Mouse (Mus musculus): ENCODE results near the gene Srrm3. TPM values are rescaled to one million over a fixed set of nuclear protein-coding genes. Genes with fewer than 3 reads are reported as not detected.

Gene Srrm3
- polyA plus RNA-seq, 1 experiment from 2014 or later: 12.3 TPM

DNA sequence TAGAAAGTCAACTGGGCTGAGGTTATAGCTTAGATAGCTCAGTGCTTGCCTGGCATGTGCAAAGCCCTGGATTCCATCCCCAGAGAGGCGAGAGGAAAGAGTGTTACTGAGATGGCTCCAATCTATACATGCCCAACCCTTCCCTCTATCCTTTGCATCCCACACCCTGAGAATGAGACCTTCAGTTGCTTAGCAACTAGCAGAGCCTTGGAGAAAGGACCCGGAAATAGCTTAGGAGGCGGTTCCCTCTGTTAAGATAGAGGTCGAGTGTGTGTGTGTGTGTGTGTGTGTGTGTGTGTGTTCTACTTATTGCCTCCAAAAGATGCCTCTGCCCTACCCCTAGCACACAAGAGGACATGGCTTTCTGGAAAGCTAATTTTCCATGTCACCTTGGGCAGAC lies 26.0 kb downstream of the Srrm3 start:
- no peak overlapping the region for H3K27ac ChIP-seq (ENCODE audit: low read depth, low read length)
- H3K27me3 ChIP-seq (ENCODE audit: control insufficient read depth, insufficient read depth, low read length): peaks cover 4% of the 10 kb centered on the region; the same call in 1 of the 2 replicates
- no peaks in the 10 kb centered on the region for H3K9me3 ChIP-seq (ENCODE audit: control insufficient read depth, low read length)
- peaks cover 9% of the 10 kb centered on the region for H3K4me1 ChIP-seq (replicated peaks; ENCODE audit: control insufficient read depth, insufficient read depth, low read length)
- WGBS: 40% methylated on average over 4 of the region's 4 CpGs
- no peak overlapping the region for H3K4me3 ChIP-seq (ENCODE audit: low read depth, low read length)
- no peaks in the 10 kb centered on the region for H3K36me3 ChIP-seq (ENCODE audit: control insufficient read depth, insufficient read depth, low read length)
- DNase-seq (ENCODE audit: low spot score) (no peak), ATAC-seq (replicated peaks; ENCODE audit: low FRiP score) (no peak)
- no peak overlapping the region for H3K4me2 ChIP-seq (ENCODE audit: low read depth, low read length, severe bottlenecking)
- H3K9ac ChIP-seq (ENCODE audit: low read length): no peak overlapping the region

DNA sequence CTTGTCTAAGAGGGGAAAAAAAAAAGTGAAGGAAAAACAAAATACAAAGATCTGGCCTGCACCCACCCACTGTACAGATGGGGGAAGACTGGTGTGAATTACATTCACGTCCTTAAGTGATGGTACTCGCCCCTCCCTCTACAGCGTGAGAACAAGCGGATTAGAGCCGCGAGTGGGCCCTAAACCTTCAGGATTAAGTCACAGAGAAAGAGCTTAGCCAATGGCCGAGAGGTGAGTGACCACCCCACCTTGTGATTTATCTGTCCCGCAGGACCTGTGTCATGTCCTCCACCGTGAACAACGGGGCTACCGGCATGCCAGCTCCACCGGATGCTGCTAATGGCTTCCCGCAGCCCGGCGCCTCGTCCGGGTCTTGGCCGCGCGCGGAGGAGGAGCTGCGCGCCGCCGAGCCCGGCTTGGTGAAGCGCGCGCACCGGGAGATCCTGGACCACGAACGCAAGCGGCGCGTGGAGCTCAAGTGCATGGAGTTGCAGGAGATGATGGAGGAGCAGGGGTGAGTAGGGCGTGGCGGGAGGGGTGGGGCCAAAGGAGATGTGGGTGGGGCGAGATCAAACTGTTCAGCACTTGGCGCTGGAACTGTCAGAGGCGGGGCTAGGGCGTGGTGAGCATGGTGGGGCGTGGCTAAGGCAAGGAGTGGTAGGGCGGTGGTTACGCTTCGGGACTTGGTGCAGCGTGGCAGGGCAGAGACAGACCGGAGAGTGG lies 28.2 kb downstream of the Srrm3 start:
- peak; percentile 95 for DNase-seq (ENCODE audit: low spot score)
- H3K4me3 ChIP-seq (ENCODE audit: low read depth, low read length): peak overlapping the region; percentile 45
- peak overlapping the region; percentile 95 for H3K4me2 ChIP-seq (ENCODE audit: low read depth, low read length, severe bottlenecking)
- no peak overlapping the region for H3K27ac ChIP-seq (ENCODE audit: low read depth, low read length)
- peak; percentile 93 for ATAC-seq (replicated peaks; ENCODE audit: low FRiP score)
- peaks cover 9% of the 10 kb centered on the region for H3K4me1 ChIP-seq (replicated peaks; ENCODE audit: control insufficient read depth, insufficient read depth, low read length)
- H3K36me3 ChIP-seq (ENCODE audit: control insufficient read depth, insufficient read depth, low read length): no peaks in the 10 kb centered on the region
- under 1% methylated on average over 47 of the region's 47 CpGs for WGBS
- no peaks in the 10 kb centered on the region for H3K9me3 ChIP-seq (ENCODE audit: control insufficient read depth, low read length)
- peak overlapping the region; percentile 44; the same call in 1 of the 2 replicates for H3K9ac ChIP-seq (ENCODE audit: low read length)
- peaks cover 4% of the 10 kb centered on the region; the same call in 1 of the 2 replicates for H3K27me3 ChIP-seq (ENCODE audit: control insufficient read depth, insufficient read depth, low read length)

DNA sequence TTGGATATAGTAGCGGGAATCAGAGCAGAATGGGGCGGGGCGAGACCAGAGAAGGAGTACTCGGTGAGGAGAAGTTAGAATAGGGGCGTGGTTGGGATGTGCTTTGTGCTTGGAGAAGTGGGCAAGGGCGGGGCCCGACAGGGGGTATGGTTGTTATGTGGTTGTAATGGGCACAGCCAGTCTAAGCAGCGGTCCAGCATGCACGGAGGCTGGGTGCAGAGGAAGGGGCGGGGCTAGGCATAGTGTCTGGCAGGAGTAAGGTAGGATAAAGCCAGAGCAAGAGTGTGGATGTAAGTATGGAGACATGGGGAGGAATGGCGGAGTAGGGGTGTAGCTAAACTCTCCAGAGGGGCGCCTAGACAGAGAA lies 28.8 kb downstream of the Srrm3 start:
- 3% methylated on average over 12 of the region's 12 CpGs for WGBS
- H3K9ac ChIP-seq (ENCODE audit: low read length): no peak overlapping the region
- H3K36me3 ChIP-seq (ENCODE audit: control insufficient read depth, insufficient read depth, low read length): no peaks in the 10 kb centered on the region
- peak; percentile 84 for ATAC-seq (replicated peaks; ENCODE audit: low FRiP score)
- H3K4me2 ChIP-seq (ENCODE audit: low read depth, low read length, severe bottlenecking): peak overlapping the region; percentile 95
- H3K4me1 ChIP-seq (replicated peaks; ENCODE audit: control insufficient read depth, insufficient read depth, low read length): peaks cover 9% of the 10 kb centered on the region
- DNase-seq (ENCODE audit: low spot score): no peak
- peak overlapping the region; percentile 45 for H3K4me3 ChIP-seq (ENCODE audit: low read depth, low read length)
- H3K27me3 ChIP-seq (ENCODE audit: control insufficient read depth, insufficient read depth, low read length): peaks cover 6% of the 10 kb centered on the region; the same call in 1 of the 2 replicates
- H3K9me3 ChIP-seq (ENCODE audit: control insufficient read depth, low read length): no peaks in the 10 kb centered on the region
- H3K27ac ChIP-seq (ENCODE audit: low read depth, low read length): no peak overlapping the region

DNA sequence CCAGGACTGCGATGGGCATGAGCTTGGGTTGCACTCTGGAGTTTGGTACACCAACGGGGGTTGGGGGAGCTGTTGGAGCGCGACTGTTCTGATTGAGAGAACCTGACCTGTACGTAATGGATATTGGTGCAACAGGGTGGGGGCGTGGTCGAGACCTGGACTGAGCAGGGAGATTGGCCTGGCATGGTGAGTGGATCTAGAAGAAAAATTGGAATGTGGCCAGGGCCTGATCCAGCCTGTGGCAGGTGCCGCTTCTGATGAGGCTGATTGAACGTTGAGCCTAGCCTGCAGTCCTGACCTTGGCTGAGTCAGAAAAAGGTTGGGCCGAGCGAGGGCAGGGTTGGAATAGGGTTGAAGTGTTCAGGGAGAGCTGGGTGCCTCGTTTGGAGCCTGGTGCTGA lies 29.3 kb downstream of the Srrm3 start:
- Histone ChIP-seq H3K9me3 (ENCODE audit: control insufficient read depth, low read length) (no peaks in the 10 kb centered on the region), H3K27me3 (ENCODE audit: control insufficient read depth, insufficient read depth, low read length) (peaks cover 6% of the 10 kb centered on the region; the same call in 1 of the 2 replicates), H3K4me1 (replicated peaks; ENCODE audit: control insufficient read depth, insufficient read depth, low read length) (peaks cover 9% of the 10 kb centered on the region), H3K9ac (ENCODE audit: low read length) (no peak overlapping the region), H3K27ac (ENCODE audit: low read depth, low read length) (no peak overlapping the region), H3K4me3 (ENCODE audit: low read depth, low read length) (peak overlapping the region; percentile 45; the same call in 1 of the 2 replicates), H3K4me2 (ENCODE audit: low read depth, low read length, severe bottlenecking) (peak overlapping the region; percentile 95), H3K36me3 (ENCODE audit: control insufficient read depth, insufficient read depth, low read length) (no peaks in the 10 kb centered on the region)
- 26% methylated on average over 12 of the region's 12 CpGs for WGBS
- ATAC-seq (replicated peaks; ENCODE audit: low FRiP score) (0 out of 2 replicates have a peak, but pooled peaks have one; percentile 3), DNase-seq (ENCODE audit: low spot score) (no peak)

DNA sequence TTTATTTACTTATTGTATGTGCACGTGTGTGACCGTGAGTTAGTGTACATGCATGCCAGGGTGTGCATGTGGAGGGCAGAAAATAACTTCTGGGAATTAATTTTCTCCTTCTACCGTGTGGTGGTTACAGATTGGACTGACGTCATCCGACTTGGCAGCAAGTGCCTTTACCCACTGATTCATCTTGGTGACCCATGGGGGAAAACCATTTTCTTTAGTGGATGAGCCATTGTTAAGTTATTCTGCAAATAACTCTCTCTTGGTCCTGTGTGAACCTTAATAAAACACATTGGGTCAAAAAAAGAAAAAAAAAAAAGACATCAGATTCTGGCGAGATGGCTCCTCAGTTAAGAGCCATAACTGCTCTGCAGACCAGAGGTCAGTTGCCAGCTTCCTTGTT lies 35.0 kb downstream of the Srrm3 start:
- ATAC-seq (replicated peaks; ENCODE audit: low FRiP score) (no peak), DNase-seq (ENCODE audit: low spot score) (no peak)
- 85% methylated on average over 6 of the region's 6 CpGs for WGBS
- H3K4me2 ChIP-seq (ENCODE audit: low read depth, low read length, severe bottlenecking): no peak overlapping the region
- no peak overlapping the region for H3K27ac ChIP-seq (ENCODE audit: low read depth, low read length)
- H3K27me3 ChIP-seq (ENCODE audit: control insufficient read depth, insufficient read depth, low read length): 0 out of 2 replicates have a peak, but pooled peaks cover 2% of the 10 kb centered on the region
- no peaks in the 10 kb centered on the region for H3K36me3 ChIP-seq (ENCODE audit: control insufficient read depth, insufficient read depth, low read length)
- H3K4me3 ChIP-seq (ENCODE audit: low read depth, low read length): no peak overlapping the region
- H3K4me1 ChIP-seq (replicated peaks; ENCODE audit: control insufficient read depth, insufficient read depth, low read length): no peaks in the 10 kb centered on the region
- no peak overlapping the region for H3K9ac ChIP-seq (ENCODE audit: low read length)
- H3K9me3 ChIP-seq (ENCODE audit: control insufficient read depth, low read length): no peaks in the 10 kb centered on the region

DNA sequence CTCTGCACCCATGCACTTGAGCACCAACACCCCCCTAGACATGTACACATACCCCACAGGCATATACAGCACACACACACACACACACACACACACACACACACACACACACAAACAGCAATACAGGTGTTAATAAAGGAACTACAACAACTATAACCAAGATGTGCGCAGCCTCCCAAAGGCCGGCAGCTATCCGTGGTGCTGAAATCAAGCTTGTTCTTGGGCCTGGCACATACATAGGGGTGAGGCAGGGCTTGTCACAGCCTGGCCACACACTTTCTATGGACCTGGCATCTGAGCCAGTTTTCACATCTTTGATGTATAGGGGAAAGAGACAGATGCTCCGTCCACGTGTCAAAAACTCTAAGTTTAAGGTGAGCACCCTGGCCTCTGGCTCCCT lies 36.7 kb downstream of the Srrm3 start:
- Histone ChIP-seq H3K27me3 (ENCODE audit: control insufficient read depth, insufficient read depth, low read length) (0 out of 2 replicates have a peak, but pooled peaks cover 2% of the 10 kb centered on the region), H3K4me1 (replicated peaks; ENCODE audit: control insufficient read depth, insufficient read depth, low read length) (no peaks in the 10 kb centered on the region), H3K4me2 (ENCODE audit: low read depth, low read length, severe bottlenecking) (no peak overlapping the region), H3K4me3 (ENCODE audit: low read depth, low read length) (no peak overlapping the region), H3K36me3 (ENCODE audit: control insufficient read depth, insufficient read depth, low read length) (no peaks in the 10 kb centered on the region), H3K9me3 (ENCODE audit: control insufficient read depth, low read length) (peaks cover 2% of the 10 kb centered on the region; the same call in 1 of the 2 replicates), H3K9ac (ENCODE audit: low read length) (no peak overlapping the region), H3K27ac (ENCODE audit: low read depth, low read length) (no peak overlapping the region)
- no peak for ATAC-seq (replicated peaks; ENCODE audit: low FRiP score)
- 22% methylated on average over 5 of the region's 5 CpGs for WGBS
- DNase-seq (ENCODE audit: low spot score): peak; percentile 72

GRCm38 (mm10) chr5:135845676-135846320 lies 39.1 kb downstream of the Srrm3 start:
- WGBS: 78% methylated on average over 13 of the region's 13 CpGs
- peaks cover 2% of the 10 kb centered on the region; the same call in 1 of the 2 replicates for H3K9me3 ChIP-seq (ENCODE audit: control insufficient read depth, low read length)
- H3K9ac ChIP-seq (ENCODE audit: low read length): no peak overlapping the region
- no peaks in the 10 kb centered on the region for H3K36me3 ChIP-seq (ENCODE audit: control insufficient read depth, insufficient read depth, low read length)
- H3K27me3 ChIP-seq (ENCODE audit: control insufficient read depth, insufficient read depth, low read length): peaks cover under 1% of the 10 kb centered on the region; the same call in 1 of the 2 replicates
- 0 out of 2 replicates have a peak, but pooled peaks cover 3% of the 10 kb centered on the region for H3K4me1 ChIP-seq (replicated peaks; ENCODE audit: control insufficient read depth, insufficient read depth, low read length)
- no peak for ATAC-seq (replicated peaks; ENCODE audit: low FRiP score)
- H3K4me3 ChIP-seq (ENCODE audit: low read depth, low read length): no peak overlapping the region
- DNase-seq (ENCODE audit: low spot score): no peak
- no peak overlapping the region for H3K27ac ChIP-seq (ENCODE audit: low read depth, low read length)
- no peak overlapping the region for H3K4me2 ChIP-seq (ENCODE audit: low read depth, low read length, severe bottlenecking)

DNA sequence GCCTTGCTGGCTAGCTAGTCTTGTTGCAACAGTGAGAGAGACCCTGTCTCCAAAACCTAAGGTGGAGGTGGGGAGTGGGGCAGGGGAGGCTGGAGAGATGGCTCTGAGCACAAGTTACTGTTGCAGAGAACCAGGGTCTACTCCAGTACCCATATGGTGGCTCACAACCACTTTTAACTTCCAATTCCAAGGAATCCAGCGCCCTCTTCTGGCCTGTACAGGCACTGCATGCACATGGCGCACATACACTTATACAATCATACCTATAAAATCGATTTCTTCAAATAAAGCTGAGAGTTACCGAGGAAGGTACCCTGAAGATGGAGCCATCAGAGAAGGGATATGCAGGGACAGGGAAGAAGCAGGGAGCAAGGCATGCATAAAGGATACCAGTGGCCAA lies 40.8 kb downstream of the Srrm3 start:
- Histone ChIP-seq H3K4me3 (ENCODE audit: low read depth, low read length) (no peak overlapping the region), H3K27ac (ENCODE audit: low read depth, low read length) (no peak overlapping the region), H3K9ac (ENCODE audit: low read length) (no peak overlapping the region), H3K4me2 (ENCODE audit: low read depth, low read length, severe bottlenecking) (no peak overlapping the region), H3K27me3 (ENCODE audit: control insufficient read depth, insufficient read depth, low read length) (peaks cover 17% of the 10 kb centered on the region), H3K9me3 (ENCODE audit: control insufficient read depth, low read length) (peaks cover 2% of the 10 kb centered on the region; the same call in 1 of the 2 replicates), H3K36me3 (ENCODE audit: control insufficient read depth, insufficient read depth, low read length) (no peaks in the 10 kb centered on the region), H3K4me1 (replicated peaks; ENCODE audit: control insufficient read depth, insufficient read depth, low read length) (peaks cover 11% of the 10 kb centered on the region; the same call in 1 of the 2 replicates)
- DNase-seq (ENCODE audit: low spot score) (no peak), ATAC-seq (replicated peaks; ENCODE audit: low FRiP score) (no peak)
- 71% methylated on average over 4 of the region's 4 CpGs for WGBS
